Mouse (Mus musculus): ENCODE results near the gene Btg4. TPM values are rescaled to one million over a fixed set of nuclear protein-coding genes. Genes with fewer than 3 reads are reported as not detected.

Gene Btg4
- polyA plus RNA-seq, 1 experiment from 2014 or later, result 0.17 TPM

DNA sequence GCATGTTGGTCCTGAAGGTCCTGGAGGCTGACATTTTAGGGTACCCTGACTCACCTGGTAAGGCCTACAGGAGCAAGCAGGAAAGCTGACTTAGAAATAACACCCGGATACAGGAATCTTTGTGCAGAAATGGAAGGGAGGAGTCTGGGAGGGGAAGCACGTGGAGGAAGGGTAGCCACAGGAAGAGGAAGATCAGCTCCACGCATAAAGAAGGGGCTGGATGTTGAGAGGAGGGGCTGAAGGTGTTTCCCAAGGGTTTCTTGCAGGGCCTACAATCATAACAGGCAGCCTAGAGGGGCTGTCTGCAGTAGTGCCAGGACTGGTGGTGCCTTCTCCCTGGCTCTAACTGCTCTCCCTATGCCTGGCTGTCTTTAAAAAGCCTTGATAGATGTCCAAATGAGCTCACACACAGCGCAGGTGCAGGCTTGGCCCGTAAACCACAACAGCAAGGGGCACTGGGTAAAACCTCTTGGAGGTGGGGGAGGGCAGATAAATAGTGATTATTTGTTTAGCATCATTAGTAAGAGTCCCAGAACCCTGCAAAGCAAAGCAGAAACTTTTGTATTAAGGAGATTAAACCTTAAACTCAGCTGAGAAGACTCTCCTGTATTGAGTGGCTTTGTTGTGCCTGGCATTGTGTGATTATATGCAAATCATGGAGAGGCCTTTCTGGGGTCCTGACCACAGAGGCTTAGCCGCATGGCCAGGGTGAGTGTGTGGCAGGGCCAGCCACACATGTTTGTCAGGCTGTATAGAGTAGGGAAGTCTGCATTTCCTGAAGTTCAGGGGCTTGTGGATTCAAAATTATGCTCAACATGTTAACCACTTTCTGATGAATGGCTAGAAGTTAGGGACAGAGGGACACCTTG is 104.8 kb downstream of the Btg4 start, which contains the start of gene Gm32742:
Gene Gm32742 (minus strand): TSS at position 206 of the 869 bp plus-strand sequence.
- peak; percentile 28 for DNase-seq (ENCODE audit: low spot score)

DNA sequence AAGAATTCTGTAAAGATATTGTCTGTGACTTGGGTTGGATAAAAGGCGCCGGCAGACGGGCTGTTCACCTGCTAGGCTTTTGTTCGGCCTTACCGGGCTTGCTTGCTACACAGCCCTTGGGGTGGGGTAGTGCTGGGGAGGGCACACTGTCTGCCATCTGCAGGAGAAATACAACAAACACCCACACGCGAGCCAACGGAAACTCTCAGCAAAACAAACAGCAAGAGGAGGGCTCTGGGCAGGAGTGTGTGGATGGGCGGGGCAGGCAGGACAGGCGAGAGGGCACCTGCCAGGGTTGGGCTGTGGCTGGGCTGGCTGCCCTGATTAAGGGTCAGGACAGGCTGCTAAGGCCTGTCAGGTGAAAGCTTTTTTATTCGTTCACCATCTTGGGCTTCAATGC is 107.3 kb downstream of the Btg4 start:
- DNase-seq (ENCODE audit: low spot score), result peak; percentile 60

DNA sequence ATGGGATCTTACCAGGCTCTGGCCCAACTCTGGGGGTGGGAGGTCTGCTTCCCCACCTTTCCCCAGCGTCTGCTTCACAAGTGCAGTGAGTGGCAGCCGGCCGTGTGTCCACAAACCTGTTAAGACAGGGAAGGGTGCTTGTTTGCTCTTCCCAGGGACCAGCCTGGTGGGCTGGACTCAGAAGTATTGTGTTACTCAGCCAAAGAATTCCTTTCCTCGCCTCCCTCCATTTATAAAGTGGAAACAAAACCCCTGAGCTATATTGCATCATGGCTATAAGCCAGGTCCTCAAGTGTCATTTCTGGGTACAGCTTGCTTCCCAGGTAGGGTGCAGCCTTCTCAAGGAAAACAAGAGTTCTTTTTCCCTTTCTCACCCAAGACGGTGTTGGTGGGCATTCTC is 108.0 kb downstream of the Btg4 start:
- no peak for DNase-seq (ENCODE audit: low spot score)

DNA sequence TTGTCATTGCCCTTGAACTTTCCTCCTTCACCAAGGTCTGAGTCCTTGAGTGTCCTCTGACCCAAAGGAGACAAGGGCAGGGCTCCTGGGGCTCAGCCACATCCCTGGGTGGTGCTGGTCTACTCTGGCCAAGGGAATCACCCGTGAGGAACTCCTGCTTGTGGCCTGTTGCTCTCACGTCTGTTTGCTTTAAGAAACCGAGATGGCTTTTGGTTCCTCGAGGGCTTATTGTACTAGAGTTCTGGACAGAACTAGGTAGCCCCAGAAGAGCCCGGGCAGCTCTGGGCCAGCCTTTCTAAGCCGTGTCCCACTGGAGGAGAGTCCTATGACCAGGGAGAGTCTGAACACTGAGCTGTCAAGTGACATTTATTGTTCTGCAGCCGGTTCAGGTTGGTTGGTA is 108.4 kb downstream of the Btg4 start:
- DNase-seq (ENCODE audit: low spot score), result no peak

MicroRNAs encoded within 50 kb of the gene (microRNA counts, 519-probe panel; counts per million panel counts)
- microRNA mmu-miR-34b-3p (473 counts per million, percentile 71 among the panel's probes with 10 or more counts), microRNA mmu-miR-34b-5p (473 counts per million, percentile 71 among the panel's probes with 10 or more counts), microRNA mmu-miR-34c (473 counts per million, percentile 71 among the panel's probes with 10 or more counts)

Small RNA genes lying within 50 kb of the gene (microRNA-seq; reads per million reads assigned to microRNA genes)
- gene Mir34b (ENCODE audit: borderline number of aligned reads) (22.5 reads per million, percentile 28 among the genes with 10 or more reads in this experiment), gene Mir34c (ENCODE audit: borderline number of aligned reads) (608 reads per million, percentile 66 among the genes with 10 or more reads in this experiment)

Other genes starting within 250 kb of the Btg4 start
- 47.0 and 48.7 TPM in 2 replicates for gene Ppp2r1b, start 215.6 kb upstream of the Btg4 start, polyA plus RNA-seq (2015; fragmentation: Nextera tagmentation; extraction: Ambion mirVana)
- gene Sik2, start 51.8 kb upstream of the Btg4 start, polyA plus RNA-seq (2015; fragmentation: Nextera tagmentation; extraction: Ambion mirVana), result 12.1 and 12.4 TPM in 2 replicates
- 2.1 and 2.8 TPM in 2 replicates for gene Layn, start 16.2 kb downstream of the Btg4 start, polyA plus RNA-seq (2015; fragmentation: Nextera tagmentation; extraction: Ambion mirVana)
- gene 4833427G06Rik, start 41.2 kb downstream of the Btg4 start, polyA plus RNA-seq (2015; fragmentation: Nextera tagmentation; extraction: Ambion mirVana), result 0.95 and 1.1 TPM in 2 replicates
- gene Gm32742, start 104.6 kb downstream of the Btg4 start, polyA plus RNA-seq (2015; fragmentation: Nextera tagmentation; extraction: Ambion mirVana), result 0.23 and 0.33 TPM in 2 replicates
- gene Pou2af1, start 152.8 kb downstream of the Btg4 start, polyA plus RNA-seq (2015; fragmentation: Nextera tagmentation; extraction: Ambion mirVana), result 1.6 and 2.0 TPM in 2 replicates
- gene Colca2, start 217.7 kb downstream of the Btg4 start, polyA plus RNA-seq (2015; fragmentation: Nextera tagmentation; extraction: Ambion mirVana), result 1.5 and 2.2 TPM in 2 replicates

Data from thymus, postnatal 0 days (tissue).